Mouse (Mus musculus): ENCODE results near the gene Arrdc5.

Gene Arrdc5

DNA sequence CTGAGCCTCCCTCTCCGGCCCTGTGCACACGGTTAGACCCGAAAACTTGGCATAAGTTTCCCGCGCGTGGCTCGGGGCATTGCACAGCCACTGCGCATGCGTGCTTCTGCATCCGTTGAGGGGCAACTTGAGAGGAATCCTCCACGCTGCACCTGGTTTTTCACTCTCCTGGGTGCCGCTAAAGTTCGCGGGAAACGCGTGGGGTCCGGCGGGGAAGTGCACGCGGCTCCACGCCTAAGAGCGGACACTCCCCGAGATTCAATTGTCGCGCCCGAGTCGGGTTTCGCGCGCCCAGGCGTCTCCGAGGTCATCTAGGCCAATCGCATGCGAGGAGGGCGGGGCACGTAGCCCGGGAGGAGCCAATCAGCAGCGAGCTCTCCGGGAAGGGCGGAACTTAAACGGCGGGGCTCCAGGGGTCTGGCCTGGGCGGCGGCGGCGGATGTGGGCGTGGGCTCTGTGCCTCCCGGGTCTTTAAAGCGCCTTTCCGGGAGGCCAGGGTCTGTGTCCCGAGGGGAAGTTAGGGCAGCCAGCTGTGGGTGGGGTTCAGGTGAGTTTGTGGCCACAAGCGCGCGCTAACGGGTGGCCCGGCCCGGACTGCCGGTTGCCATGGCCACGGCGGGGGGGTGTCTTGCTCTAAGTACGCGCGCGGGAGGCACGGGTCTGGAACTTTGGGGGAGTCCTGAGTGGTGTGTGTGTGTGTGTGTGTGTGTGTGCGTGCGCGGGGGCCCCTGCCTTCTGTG, 3.9 kb upstream of the Arrdc5 start:
- peak; percentile 88 for DNase-seq (ENCODE audit: low read depth in 1 of 2, low spot score in 2 of 2)

DNA sequence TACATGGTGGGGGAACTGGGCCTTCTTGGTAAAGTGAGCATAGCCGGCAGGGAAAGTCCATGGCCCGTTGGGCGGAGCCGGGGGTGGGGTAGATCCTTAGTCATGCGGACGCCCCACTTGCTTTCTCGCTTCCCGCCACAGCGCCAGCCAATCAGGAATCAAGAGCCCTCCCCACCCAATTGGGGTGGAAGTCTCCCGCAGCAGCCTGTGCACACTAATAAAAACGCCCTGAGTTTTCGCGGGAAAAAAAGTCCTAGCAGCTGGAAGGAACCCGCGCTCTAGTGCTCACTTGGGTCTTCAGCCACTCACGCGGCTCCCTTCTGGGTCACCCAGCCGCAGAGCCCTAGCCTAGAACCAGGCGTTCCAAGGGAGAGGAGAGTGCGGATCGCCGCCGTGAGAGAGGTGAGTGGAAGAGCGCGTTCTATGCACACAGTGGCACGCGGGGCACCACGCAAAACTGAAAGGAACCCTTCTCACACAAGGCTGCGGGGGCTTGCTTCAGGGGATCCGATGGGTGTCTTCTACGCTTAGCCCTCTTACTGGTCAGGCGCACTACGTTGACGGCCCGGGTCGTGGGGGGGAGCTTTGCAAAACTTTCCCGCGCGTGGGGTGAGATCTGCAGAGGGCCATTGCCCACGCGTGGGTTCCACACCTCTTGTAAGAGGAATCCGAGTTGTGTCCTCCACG, 3.2 kb upstream of the Arrdc5 start, which contains the start of gene Uhrf1:
Gene Uhrf1 (plus strand): TSS at position 162 of the 687 bp plus-strand sequence.
- DNase-seq (ENCODE audit: low read depth in 1 of 2, low spot score in 2 of 2), result peak; percentile 58 to 71

DNA sequence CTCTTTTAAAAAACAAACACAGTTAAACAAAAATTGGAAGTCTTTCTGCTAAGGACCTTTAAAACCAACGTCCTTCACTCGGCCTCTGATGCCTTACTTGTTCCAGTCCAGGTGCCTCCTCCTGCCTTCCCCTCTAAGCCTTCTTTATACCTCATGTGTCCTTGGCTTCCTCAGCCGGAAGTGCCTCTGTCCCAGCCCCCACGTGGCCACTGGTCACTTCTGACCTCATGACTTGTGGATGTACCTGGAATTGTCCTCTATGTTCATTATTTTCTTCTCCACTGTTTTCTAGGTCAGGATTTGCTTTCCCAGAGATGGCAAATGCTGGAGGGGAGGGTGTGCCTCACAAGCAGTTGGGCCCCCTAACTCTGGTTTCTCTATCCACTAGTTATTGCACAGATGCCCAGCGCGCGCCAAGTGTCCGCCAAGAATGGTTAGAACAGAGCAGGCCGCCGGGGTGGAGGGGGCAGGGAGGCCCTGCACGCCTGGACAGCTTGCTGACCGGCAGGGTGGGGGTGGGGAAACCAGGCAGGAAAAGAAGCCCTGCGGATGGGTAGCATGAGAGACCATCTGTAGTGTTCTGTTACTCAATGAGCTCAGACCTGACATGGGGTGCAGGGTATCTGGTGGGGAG, 2.4 kb upstream of the Arrdc5 start:
- DNase-seq (ENCODE audit: low read depth in 1 of 2, low spot score in 2 of 2), result no peak

DNA sequence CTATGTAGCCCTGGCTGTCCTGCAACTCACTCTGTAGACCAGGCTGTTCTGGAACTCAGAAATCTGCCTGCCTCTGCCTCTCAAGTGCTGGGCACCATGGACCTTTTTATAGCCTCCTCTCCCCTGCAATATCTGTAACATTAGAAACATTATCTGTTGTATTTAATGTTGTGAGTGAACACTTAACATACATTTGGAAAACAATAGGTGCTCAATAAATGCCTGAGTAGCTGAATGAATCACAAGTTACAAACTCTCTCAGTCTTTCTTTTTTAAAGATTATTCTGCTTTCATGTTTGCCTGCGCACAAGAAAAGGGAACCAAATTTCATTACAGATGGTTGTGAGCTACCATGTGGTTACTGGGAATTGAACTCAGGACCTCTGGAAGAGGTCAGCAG, 1.8 kb downstream of the Arrdc5 start:
- no peak for DNase-seq (ENCODE audit: low read depth in 1 of 2, low spot score in 2 of 2)

DNA sequence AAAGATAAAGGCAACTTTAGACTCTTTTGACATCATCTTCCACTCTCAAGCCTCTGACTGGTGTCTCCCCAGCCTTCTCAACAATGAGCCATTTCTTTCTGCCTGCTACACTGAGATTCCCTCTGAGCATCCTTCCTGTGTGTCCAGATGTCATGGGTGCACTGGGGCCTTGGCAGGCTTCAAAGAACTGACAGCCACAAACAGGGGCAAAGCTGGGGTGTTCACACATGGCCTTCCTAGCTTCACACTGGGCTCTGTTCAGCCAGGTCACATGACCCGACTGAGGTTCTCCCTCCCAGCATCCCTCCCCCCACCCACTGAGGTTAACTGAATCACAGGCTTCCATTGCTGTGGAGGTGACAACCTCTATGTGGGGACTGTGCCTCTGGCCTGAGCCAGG, 3.9 kb downstream of the Arrdc5 start:
- DNase-seq (ENCODE audit: low read depth in 1 of 2, low spot score in 2 of 2), result no peak

DNA sequence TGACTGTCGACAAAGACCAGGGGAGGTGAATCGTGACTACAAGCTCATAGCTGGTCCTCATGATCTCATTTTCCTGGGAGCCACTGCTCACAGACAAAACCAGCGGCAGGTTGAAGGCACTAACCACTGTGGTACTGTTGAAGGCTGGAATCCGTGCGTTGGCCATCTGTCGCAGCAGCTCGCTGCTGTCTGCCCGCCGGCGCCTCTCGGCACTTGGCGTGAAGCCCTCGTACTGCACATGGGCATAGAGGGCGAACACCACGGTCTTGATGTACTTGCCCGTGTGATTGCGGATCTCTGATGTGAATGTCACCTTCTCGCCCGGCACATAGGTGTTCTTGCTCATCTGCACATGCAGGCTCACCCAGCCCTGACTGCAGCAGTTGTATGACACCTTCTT, 5.8 kb downstream of the Arrdc5 start:
- DNase-seq (ENCODE audit: low read depth in 1 of 2, low spot score in 2 of 2), result no peak

DNA sequence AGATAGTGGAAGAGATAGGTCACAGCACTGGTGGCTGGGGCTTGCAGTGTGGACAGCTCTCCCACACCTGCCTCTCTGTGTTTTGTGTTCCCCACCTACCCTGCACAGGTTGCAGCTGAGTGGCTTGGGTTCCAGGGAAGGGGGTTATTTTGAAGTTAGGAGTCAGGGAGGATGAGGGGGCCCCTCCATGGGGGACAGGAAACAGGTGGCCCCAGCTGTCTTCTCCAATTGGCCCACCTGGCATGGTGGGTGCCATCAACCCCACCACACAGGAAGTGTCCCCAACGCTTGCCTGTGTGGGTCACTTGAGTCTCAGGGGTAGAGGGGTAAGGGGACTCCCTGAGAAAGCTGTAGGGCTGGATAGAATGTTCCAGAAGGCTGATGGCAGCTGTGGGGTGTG, 6.8 kb downstream of the Arrdc5 start:
- no peak for DNase-seq (ENCODE audit: low read depth in 1 of 2, low spot score in 2 of 2)

DNA sequence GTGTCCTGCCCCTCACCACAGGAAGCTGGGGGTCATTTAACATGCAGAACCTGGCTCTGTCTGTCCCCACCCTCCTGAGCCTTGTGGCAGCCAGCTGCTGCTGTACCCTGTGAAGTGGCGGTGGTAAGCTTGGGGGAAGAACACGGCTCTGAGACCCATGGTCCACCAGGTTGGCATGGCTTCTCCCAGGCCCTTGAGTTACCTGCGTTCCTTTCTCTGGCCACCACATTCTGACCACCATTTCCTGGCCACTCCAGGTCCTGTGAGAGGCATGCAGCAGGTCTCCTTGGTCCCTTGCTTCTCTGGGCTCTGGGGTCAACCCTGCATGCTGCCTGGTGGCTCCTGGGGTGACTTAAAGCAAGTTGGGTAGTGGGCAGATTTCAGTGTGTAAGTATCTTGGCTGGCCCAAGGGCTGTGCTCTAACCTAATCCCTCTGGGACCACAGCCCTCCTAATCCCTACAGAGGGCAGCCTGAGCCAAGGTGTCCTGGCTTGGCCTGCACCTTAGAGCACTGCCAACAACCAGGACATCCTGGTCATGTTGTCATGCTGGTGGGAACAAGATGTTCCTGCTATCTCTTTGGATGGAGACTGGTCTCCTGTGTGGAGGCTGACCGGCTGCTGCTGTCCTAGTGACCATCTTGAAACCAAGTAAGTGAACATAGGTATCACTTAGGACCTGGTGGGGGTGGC, 7.4 kb downstream of the Arrdc5 start, which contains the start of gene Plin3:
Gene Plin3 (minus strand): TSS at position 343 of the 692 bp plus-strand sequence.
- no peak for DNase-seq (ENCODE audit: low read depth in 1 of 2, low spot score in 2 of 2)

DNA sequence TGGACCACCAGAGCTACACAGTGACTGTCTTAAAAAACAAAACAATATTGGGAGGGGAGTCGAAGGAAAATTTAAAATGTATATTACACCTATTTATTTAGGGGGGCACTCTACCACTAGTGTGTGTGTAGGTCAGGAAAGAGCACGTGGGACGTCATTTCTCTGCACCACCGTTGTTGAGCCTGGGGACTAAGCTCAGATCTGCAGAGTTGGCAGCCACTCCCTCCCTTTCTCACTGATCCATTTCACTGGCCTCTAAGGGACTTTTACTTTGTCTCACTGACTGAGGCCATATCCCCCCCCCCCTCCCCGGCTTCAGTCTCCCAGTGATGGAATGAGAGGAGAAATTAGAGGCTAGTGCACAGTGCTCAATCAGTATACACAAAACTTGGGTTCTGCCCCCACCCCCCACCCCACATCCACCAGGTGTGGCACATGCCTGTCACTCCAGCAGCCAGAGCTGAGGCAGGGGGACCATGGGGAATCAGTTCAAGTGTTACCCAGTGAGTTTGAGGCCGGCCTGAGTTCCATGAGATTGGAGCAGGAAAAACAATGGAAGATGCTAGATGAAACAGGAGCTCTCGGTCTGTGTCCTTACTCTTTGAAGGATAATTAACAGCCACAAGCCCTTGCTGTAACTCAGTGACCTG, 8.1 kb downstream of the Arrdc5 start:
- DNase-seq (ENCODE audit: low read depth in 1 of 2, low spot score in 2 of 2), result no peak

DNA sequence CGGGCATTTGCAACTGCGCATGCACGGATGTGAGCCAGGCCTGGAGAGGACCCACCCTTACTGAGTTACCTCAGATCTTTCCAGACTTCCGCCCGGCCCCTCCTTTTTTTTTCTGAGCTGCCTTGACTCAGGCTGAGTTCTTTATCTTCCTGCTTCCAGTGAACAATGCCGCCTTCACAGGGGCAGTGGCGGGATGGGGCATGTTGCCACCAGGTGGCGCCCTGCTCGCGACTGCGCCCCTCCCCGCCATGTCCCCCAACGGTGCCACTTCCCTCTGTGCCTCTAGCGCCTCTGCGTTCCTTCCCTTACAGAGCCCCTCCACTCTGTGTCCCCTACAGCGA, 8.9 kb downstream of the Arrdc5 start:
- DNase-seq (ENCODE audit: low read depth in 1 of 2, low spot score in 2 of 2), result peak; percentile 81 to 86

DNA sequence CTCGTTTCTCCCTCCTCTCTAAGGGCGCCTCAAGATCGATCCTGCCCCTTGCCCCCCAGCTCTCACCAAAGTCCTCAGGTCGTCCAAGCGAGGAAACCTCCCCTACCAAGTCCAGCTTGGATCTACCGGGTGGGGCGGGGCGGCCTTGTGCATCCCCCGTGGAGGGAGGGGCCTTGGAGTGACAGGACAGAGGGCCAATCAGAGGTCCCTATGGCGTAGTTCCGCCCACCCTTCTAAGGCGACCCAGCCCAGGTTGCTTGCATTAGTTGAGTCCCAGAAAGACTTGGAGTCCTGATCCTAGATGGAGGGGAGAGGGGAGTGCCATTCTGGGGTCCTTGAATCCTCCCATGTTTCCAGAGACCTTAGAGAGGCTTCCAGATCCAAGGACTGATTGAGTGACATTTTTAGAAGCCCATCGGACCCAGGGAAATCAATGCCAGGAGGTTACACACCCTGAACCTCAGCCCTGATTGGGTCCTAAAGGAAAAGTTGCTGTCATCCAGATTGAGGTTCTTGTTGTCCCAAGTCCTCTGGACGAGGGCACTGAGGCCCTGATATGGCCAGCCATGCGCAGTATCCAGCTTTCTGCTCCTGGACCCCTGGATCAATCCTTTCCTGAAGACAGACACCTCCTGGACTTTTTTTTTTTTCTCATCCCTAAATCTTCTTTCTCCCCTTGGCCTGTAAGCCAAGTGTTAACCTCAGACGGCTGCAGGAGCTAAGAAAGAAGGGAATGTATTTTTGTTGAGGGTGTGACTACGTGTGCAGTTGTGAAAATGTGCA, 9.5 kb downstream of the Arrdc5 start:
- DNase-seq (ENCODE audit: low read depth in 1 of 2, low spot score in 2 of 2), result peak; percentile 70 to 82

DNA sequence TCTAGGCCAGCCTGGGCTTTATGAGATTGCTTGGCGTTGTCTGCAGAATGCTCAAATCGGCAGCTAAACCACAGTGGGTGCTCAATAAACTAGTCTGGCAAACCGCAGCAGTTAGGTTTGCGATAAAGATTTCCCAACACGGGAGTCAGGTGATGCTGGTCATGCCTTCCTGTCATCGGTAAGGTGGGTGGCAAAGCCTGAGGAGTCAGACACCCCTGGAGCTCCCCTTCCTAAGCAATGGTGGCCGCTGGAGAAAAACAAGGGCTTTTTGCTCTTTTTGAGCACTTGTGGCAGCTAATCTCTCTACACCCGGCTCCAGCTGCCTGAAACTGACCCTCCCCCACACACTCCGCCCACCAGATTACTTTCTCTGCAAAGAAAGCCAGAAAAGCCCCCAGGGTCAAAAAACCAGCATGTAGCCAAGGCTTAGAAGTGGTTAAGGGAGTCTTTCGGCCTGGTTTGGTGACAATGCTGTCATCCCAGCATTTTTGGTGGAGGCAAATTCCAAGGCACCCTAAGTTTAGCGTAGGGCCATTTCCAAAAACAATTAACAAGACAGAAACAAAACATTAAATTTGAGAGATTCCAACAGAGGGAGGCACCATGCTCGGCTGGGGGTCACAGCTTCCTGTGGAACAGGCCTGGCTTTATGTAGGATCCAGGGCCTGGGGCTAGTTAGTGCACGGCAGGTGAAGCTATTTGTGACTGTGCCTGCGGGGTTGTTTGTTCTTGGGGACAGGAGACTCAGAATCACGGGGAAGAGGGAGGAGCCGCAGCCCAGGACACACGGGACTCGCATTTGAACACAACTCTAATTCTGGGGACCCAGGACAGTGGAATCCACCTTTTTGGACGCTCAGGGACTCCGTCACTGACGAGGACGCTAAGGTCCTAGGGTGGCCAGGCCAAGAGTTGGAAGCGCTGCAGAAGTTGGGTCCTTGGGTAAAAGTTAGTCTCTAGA, 10.4 kb downstream of the Arrdc5 start:
- no peak for DNase-seq (ENCODE audit: low read depth in 1 of 2, low spot score in 2 of 2)

DNA sequence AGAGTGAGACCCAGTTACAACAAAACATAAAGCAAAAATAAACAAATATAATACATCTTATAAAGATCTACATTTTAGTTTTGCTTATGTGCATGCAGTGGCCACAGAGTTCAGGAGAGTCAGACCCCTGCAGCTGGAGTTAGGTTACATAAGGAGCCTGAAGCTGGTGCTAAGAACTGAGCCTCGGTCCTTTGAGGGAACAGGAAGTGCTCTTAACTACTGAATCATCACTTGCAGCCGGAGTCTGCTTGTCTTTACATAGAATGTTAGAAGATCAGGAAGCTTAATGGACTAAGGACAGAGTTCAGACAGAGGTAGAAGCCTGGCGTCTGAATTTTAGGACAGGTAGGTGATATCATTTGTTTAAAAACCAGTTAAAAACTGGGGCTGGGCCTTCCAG, 11.2 kb downstream of the Arrdc5 start:
- no peak for DNase-seq (ENCODE audit: low read depth in 1 of 2, low spot score in 2 of 2)

DNA sequence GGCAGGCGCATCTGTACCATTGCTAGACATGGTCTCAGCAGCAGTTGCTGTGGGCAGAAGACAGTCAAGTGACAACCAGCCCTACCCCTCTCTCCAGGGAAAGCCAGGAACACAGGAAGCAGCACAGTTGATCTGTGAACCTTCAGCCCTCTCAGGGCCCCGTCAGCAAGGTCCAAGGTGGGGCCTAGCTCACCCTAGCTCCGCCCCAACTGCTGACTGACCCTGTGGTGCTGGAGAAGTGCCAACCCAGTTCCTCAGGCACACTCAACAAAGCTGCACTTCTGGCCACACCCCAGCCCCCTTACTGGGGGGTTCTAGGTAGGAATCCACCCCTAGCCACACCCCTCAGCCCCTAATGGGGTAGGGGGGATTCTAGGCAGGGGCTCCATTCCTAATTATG, 12.3 kb downstream of the Arrdc5 start:
- DNase-seq (ENCODE audit: low read depth in 1 of 2, low spot score in 2 of 2), result no peak

DNA sequence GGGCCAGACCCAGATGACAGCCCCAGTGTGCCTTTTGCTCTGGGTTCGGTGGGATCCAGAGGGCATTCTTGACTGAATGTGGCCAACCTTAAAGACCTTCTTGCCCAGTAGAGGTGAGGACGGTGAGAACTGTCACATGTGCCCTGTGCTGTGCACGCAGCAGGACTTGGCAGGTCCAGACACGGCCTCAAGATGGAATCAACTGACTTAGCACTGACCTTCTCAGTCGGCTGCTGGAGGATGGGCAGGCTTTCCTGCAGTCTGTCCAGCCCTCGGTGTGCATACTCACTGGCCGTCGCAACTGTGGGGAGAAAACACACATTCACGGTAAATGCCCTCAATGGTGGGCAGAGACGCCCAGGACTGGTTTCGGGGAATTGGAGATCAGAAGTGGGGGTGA, 14.1 kb downstream of the Arrdc5 start:
- DNase-seq (ENCODE audit: low read depth in 1 of 2, low spot score in 2 of 2), result no peak

DNA sequence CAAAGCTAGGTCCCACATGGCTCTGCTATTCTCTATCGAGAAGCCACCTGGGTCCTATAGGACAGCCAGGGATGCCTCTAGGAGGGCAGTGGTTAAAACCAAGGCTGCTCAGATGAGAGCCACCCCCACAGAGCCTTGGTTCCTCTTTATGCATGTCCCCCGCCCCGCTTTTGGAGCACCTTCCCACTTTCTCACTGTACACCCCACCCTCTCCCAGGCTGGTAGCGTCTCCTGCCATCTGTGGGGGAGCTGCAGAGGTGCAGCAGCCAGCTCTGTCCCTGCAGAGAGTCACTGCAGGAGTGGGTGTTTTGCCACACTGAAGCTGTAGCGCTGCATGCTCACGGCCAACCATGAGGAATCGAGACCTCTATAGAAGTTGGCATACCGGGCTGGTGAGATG, 16.8 kb downstream of the Arrdc5 start:
- no peak for DNase-seq (ENCODE audit: low read depth in 1 of 2, low spot score in 2 of 2)

DNA sequence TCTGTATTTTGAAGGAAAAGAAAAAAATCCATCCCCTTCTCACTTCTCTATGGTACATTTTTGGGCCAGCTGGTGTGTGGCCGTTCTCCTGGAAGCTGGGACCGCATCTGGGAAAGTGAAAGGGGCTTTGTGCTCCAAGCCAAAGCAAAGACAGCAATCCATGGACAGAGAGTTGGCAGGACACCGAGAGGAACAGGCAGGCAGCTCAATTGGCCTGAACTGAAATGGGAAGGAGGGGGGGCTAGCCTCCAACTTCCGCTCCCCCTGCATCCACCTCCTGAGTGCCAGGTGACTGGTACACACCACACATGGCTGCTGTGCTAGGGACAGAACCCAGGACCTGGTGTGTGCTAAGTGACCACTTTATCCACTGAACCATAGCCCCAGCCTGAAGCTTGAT, 17.3 kb downstream of the Arrdc5 start:
- no peak for DNase-seq (ENCODE audit: low read depth in 1 of 2, low spot score in 2 of 2)

DNA sequence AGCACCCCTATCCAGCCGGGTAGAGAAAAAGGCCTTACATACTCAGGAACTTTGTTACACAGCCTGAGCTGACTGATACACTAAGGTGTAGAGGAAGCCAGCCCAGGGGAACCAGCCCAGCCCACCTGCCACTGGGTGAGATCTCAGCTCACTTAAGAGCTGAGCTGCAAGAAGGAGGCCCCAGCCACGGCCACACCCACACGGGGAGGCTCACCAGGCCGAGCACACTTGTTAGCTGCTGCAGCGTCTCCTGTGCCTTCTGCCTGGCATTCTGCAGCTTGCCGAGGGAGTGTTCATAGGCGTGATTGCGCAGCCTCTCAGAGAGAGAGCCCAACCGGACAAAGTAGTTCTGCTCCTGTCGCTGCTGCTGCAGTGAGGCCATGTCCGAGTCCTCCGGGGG, 18.9 kb downstream of the Arrdc5 start:
- no peak for DNase-seq (ENCODE audit: low read depth in 1 of 2, low spot score in 2 of 2)

DNA sequence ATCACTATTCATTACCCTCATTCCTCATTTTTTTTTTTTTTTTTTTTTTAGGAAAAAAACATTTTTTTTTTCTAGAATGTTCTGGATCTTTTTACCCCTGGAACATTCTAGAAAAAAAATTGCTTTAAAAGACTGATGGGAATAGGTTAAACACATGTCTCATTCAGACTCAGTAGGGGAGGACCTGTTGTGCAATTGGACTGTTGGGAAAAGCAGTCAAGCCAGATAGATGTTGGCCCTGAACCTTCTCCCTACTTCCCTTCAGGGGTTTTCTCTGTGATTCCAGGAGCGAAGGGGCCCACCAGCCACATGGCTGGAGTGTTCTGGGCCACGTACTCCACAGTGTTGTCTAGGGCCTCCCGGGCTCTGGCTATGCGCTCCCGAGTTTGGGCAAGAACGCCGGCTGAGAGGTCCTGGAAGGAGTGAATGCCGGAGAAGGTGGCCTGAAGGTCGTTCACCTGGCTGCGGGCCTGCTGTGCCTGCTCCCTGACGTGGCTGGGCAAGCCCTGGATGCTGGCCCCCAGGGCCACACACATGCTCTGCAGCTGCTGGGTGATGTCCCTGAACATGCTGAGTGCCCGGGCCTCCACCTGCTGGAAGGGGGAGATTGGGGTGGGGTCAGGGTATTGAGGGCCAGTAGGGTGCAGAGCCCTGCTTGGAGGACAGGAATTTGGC, 20.5 kb downstream of the Arrdc5 start:
- DNase-seq (ENCODE audit: low read depth in 1 of 2, low spot score in 2 of 2), result no peak

Measured in monocyte, adult 2 months (primary cell).